Mouse (Mus musculus) midbrain, embryonic 11.5 days (tissue): ENCODE results near the gene Rpain. TPM values are rescaled to one million over a fixed set of nuclear protein-coding genes. Genes with fewer than 3 reads are reported as not detected.

ENCODE experiments used
- ATAC-seq: fragments of 200-750 bp; cut with Nextera tagmentation; 2 replicates; pipeline ENCODE4 v1.8.0; 2017; ENCODE audit warnings: moderate TSS enrichment, moderate library complexity; ENCODE audit not compliant: low FRiP score
- DNase-seq: peaks from one replicate; pipeline ENCODE4 v3.0.0; 2015; ENCODE audit warnings: low spot score; ENCODE audit errors: missing footprints
- H3K27ac ChIP-seq: fragments of 300-500 bp; sonication (generic); 2 replicates; pipeline ENCODE4 v1.5.1; 2014; ENCODE audit warnings: low read depth, low read length
- H3K27me3 ChIP-seq: fragments of 300-500 bp; sonication (generic); 2 replicates; pipeline ENCODE4 v1.6.1; 2014; ENCODE audit warnings: mild to moderate bottlenecking, low read length, moderate library complexity, mixed read lengths; ENCODE audit not compliant: control insufficient read depth, insufficient read depth
- H3K36me3 ChIP-seq: fragments of 300-500 bp; sonication (generic); 2 replicates; pipeline ENCODE4 v1.6.1; 2014; ENCODE audit warnings: mild to moderate bottlenecking, low read length, moderate library complexity, mixed read lengths; ENCODE audit not compliant: control insufficient read depth, insufficient read depth
- H3K4me1 ChIP-seq: fragments of 300-500 bp; sonication (generic); 2 replicates; pipeline ENCODE4 v1.6.1; 2014; ENCODE audit warnings: low read length; ENCODE audit not compliant: control insufficient read depth, insufficient read depth
- H3K4me2 ChIP-seq: fragments of 300-500 bp; sonication (generic); 2 replicates; pipeline ENCODE4 v1.6.1; 2014; ENCODE audit warnings: mild to moderate bottlenecking, moderate library complexity
- H3K4me3 ChIP-seq: fragments of 300-500 bp; sonication (generic); 2 replicates; pipeline ENCODE4 v1.5.1; 2014; ENCODE audit warnings: low read depth, low read length
- H3K9ac ChIP-seq: fragments of 300-500 bp; sonication (generic); 2 replicates; pipeline ENCODE4 v1.6.1; 2014; ENCODE audit warnings: low read length
- H3K9me3 ChIP-seq: fragments of 300-500 bp; sonication (generic); 2 replicates; pipeline ENCODE4 v1.6.1; 2016; ENCODE audit warnings: low read length; ENCODE audit not compliant: control insufficient read depth
- WGBS: fragments of 180-500 bp; shearing (Covaris S2); extraction: QIAGEN DNeasy Blood & Tissue Kit; methylation state at CpG from one replicate; pipeline ENCODE4 v1.1.7; 2014; 5-methylcytosine and 5-hydroxymethylcytosine counted together
- polyA plus RNA-seq: library from polyadenylated mRNA; unstranded; fragments of >200 nt; fragmentation: Nextera tagmentation; extraction: Ambion mirVana; gene quantifications from 2 replicates; pipeline ENCODE4 v1.2.1, GENCODE M21; 2014

The Rpain gene
- polyA plus RNA-seq = 74.3 and 81.7 TPM in 2 replicates

DNA sequence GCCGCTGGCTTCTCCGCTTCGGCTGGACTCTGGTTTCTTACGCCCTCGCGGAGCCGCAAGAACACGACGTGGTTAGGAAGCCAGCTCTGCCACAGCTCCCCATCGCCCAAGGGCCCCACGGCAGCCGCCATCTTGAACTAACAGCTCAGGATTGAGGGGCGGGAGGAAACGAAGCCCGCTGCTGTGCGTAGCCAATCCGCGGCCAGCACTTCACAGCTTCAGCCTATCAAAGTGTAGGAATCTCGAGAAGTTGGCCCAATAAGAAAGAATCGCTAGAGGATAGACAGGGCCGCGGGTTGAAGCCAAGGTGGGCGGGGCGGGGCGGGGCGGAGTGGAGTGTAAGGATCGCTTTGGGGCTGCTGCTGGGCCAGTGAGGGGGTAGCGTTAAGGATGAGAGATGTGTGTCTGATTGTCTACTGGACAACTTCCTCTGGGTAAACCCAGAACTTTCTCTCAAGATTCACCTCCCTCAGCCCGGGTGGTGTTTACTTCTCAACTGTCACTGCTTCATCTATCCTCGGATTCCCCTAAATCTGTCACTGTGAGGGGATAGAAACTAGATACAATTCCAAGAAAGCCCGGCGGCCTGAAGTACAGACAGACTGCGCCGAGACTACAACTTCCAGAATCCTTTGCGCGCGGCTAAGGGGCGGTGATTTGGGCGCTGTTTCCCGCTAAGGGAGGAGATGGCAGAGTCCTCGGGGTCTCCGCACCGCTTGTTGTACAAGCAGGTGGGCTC, at the start of gene Rpain, which contains the start of gene Nup88:
Rpain (plus strand) TSS at position 393 of the 739 bp plus-strand sequence.
Nup88 (minus strand) TSS at position 153 of the 739 bp plus-strand sequence.
- Histone ChIP-seq H3K27ac (peak within 1 kb of the TSS; percentile 80), H3K36me3 (peaks cover 12% of the 10 kb centered on the region), H3K9me3 (no peaks in the 10 kb centered on the region), H3K27me3 (no peaks in the 10 kb centered on the region), H3K4me3 (peak within 1 kb of the TSS; percentile 90), H3K9ac (peak within 1 kb of the TSS; percentile 88), H3K4me1 (peaks cover 12% of the 10 kb centered on the region), H3K4me2 (peak within 1 kb of the TSS; percentile 90)
- ATAC-seq = peak; percentile 98
- DNase-seq = peak; percentile 99
- under 1% methylated on average over 43 of the region's 43 CpGs for whole genome bisulfite sequencing

DNA sequence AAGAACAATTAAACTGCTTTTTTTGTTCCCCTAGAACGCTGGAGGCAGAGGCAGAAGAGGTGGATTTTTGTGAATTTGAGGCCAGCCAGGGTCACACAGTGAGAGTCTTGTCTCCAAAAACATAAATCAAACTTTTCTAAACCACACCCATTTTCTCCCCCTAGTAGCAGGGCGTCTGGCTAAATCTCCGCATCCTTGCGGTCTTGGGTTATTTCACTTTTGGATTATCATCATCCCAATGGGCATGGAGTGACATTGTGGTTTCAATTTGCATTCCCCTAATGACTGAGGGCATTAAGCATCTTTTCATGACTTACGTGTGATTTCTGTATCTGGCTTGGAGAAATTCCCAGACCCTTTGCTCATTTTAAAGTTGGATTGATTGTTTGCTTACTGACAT, 38.6 kb upstream of the Rpain start:
- Histone ChIP-seq H3K4me3 (no peak overlapping the region), H3K36me3 (peaks cover 5% of the 10 kb centered on the region; the same call in 1 of the 2 replicates), H3K27me3 (no peaks in the 10 kb centered on the region), H3K9me3 (no peaks in the 10 kb centered on the region), H3K9ac (no peak overlapping the region), H3K4me2 (no peak overlapping the region), H3K4me1 (no peaks in the 10 kb centered on the region), H3K27ac (no peak overlapping the region)
- 94% methylated on average over 5 of the region's 5 CpGs for WGBS
- DNase-seq (no peak), ATAC-seq (no peak)

DNA sequence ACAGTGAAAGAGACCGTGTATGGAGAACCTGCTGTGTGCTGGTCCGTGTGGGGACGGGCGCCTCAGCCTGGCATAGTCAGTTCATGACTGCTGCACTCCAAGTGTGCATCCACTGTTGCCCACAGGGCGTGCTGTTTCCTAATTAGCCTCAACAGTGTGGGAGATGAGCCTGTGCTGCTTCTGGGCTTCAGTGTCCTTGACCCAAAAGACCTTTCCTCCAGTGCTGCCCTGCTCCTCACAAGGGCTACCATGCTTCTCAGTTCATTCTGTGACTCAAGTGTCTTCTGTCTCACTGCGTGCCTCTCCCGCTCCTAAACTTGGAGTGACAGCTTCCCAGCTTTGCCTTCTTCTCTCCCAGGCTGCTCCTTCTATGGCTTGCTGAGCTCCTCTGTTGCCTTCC, 34.7 kb upstream of the Rpain start:
- Histone ChIP-seq H3K27me3 (no peaks in the 10 kb centered on the region), H3K4me2 (no peak overlapping the region), H3K9me3 (no peaks in the 10 kb centered on the region), H3K36me3 (peaks cover 5% of the 10 kb centered on the region; the same call in 1 of the 2 replicates), H3K4me3 (no peak overlapping the region), H3K4me1 (no peaks in the 10 kb centered on the region), H3K27ac (no peak overlapping the region), H3K9ac (no peak overlapping the region)
- ATAC-seq (no peak), DNase-seq (no peak)
- WGBS = 96% methylated on average over 7 of the region's 7 CpGs

DNA sequence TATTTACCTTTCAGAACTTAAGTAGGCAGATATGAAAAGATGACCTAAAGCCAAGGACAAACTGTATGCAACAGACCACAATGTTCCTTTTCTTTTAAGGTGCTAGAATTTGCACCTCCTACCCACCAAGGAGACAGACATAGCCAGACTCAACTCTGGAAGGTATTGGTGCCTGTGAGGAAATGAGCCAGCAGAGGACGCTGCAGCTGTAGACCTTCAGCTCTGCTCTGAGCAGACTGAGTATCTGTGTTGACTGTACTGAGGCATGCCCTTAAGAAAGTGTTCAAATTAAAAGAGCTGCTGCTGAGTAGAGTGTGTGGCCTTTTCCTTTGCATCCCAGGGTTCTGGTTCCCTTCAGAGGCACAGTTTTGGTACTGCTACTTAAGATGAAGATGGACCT, 27.4 kb upstream of the Rpain start:
- no peaks in the 10 kb centered on the region for H3K9me3 ChIP-seq
- H3K27ac ChIP-seq = no peak overlapping the region
- DNase-seq (peak; percentile 72), ATAC-seq (no peak)
- no peaks in the 10 kb centered on the region for H3K27me3 ChIP-seq
- no peaks in the 10 kb centered on the region for H3K4me1 ChIP-seq
- no peak overlapping the region for H3K4me2 ChIP-seq
- no peak overlapping the region for H3K4me3 ChIP-seq
- peaks cover 29% of the 10 kb centered on the region for H3K36me3 ChIP-seq
- H3K9ac ChIP-seq = no peak overlapping the region
- 94% methylated on average over 1 of the region's 1 CpGs for WGBS

DNA sequence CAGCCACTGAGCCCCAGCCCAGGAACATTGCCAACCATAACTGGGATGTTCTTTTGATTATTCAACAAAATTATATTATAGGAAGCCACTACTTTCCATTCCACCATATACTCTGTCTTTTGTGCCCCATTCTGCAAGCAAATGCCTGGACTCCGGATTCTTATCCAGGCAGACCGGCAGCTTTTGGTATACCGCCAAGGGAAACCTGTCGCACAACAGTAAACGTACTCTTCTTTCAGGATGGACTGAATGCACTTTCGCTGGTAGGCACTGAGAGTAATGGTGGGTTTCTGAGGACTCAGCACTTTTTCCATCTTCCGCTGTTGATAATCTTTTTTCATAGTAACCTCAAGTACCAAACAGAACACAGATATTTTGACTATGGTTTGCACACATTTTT, 26.4 kb upstream of the Rpain start:
- H3K27me3 ChIP-seq = no peaks in the 10 kb centered on the region
- WGBS = 97% methylated on average over 7 of the region's 7 CpGs
- no peak overlapping the region for H3K4me3 ChIP-seq
- H3K27ac ChIP-seq = no peak overlapping the region
- H3K9me3 ChIP-seq = no peaks in the 10 kb centered on the region
- H3K4me2 ChIP-seq = no peak overlapping the region
- H3K4me1 ChIP-seq = no peaks in the 10 kb centered on the region
- H3K9ac ChIP-seq = no peak overlapping the region
- no peak for DNase-seq
- ATAC-seq = no peak
- H3K36me3 ChIP-seq = peaks cover 30% of the 10 kb centered on the region

DNA sequence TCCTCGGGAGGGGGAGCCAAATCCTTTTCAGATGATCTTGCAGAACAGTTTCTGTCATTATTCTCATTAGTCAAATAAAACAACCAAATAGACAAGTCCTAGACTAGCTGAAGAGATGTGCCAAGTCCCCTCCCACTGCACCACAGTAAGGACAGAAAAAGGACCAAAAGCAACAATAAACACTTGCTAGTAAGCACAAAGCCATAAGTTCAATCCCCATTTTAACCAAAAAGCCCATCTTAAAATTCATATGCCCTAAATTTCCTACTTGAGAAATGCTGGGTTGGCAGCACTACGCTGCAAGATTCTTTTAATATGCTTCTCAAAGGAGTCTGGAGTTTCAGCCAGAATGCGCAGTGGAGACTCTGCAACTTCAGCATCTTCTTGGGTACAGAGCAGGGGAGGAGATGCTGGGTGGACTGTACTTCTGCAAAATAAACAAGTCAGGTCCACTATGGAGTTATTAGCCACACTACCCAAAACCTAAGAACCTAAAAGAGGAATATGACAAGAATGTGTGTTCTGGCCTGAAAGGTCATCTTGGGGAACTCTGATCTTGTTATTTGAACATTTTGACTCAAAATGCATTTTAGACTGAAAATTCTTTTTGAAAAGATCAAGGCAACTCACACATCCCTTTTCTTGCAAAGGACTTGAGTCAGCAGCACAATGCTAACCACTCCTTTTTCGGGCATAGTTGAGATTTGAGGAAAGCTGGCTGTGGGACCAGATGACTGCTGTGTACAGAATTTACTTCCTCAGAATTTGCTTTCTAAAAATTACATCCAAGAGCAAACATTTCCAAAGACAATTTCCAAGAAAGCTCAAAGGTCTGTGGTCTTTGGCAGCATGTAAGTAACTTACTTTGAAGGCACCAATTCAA, 24.8 kb upstream of the Rpain start:
- no peak overlapping the region for H3K4me3 ChIP-seq
- no peak overlapping the region for H3K4me2 ChIP-seq
- peaks cover 33% of the 10 kb centered on the region for H3K36me3 ChIP-seq
- DNase-seq (peak; percentile 78), ATAC-seq (no peak)
- H3K27ac ChIP-seq = no peak overlapping the region
- WGBS = 92% methylated on average over 4 of the region's 4 CpGs
- no peaks in the 10 kb centered on the region for H3K9me3 ChIP-seq
- no peaks in the 10 kb centered on the region for H3K4me1 ChIP-seq
- no peaks in the 10 kb centered on the region for H3K27me3 ChIP-seq
- H3K9ac ChIP-seq = no peak overlapping the region

DNA sequence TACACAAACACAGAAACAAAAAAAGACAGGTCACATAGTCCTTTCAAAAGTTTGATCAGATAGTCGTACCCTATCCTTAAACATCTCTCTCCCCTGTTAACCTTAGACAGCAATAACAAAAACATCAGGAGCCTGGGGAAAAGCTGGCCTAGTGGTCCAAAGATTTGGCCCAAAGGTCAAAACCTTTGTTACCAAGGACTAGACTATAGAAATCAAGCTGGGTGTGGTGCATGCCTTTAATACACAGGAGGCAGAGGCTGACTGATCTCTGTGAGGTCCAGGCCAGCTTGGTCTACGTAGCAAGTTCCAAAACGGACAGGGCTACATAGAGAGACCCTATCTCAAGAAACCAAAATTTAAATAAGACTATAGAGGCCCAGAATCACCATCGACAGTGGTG, 15.3 kb upstream of the Rpain start:
- Histone ChIP-seq H3K4me3 (no peak overlapping the region), H3K4me2 (no peak overlapping the region), H3K36me3 (peaks cover 27% of the 10 kb centered on the region; the same call in 1 of the 2 replicates), H3K27ac (no peak overlapping the region), H3K9me3 (no peaks in the 10 kb centered on the region), H3K9ac (no peak overlapping the region), H3K4me1 (no peaks in the 10 kb centered on the region), H3K27me3 (no peaks in the 10 kb centered on the region)
- 91% methylated on average over 4 of the region's 4 CpGs for WGBS
- DNase-seq (no peak), ATAC-seq (no peak)

DNA sequence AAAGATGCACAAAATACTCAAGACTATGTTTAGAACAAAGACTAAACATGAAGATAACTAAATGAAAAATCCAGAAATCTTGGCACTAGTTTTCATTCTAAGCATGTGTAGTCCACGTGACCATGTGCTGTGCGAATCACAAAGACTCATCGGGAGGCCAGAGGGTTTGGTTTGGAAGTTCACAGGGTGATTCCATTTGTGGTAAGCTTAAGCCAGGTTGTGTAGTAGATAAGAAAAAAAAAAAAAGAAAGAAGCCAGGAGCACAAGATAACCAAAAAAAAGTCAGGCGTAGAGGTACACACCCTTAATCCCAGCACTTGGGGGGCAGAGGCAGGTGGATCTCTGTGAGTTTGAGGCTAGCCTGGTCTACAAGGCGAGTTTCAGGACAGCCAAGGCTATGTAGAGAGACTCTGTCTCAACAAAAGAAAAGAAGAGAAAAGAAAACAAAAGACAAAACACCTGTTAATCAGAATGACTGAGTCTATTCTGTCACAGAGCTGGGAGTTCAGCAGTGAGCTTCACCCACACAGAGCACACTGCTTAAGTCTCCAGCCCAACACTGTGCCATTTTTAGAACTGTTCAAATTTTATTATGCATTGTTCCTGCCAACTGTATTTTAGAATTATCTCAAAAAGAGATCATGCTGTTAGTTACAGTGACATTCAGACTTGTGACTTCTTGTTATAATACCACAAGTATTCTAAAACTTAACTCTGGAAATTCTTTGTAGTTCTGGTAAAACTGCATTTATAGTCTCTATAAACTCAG, 9.0 kb upstream of the Rpain start:
- H3K36me3 ChIP-seq = peaks cover 24% of the 10 kb centered on the region
- H3K9ac ChIP-seq = no peak overlapping the region
- 91% methylated on average over 5 of the region's 5 CpGs for WGBS

More for the DNA sequence above, 9.0 kb upstream of the Rpain start:
- no peak overlapping the region for H3K27ac ChIP-seq
- DNase-seq (no peak), ATAC-seq (no peak)
- no peak overlapping the region for H3K4me2 ChIP-seq
- H3K4me1 ChIP-seq = no peaks in the 10 kb centered on the region
- no peaks in the 10 kb centered on the region for H3K9me3 ChIP-seq
- no peak overlapping the region for H3K4me3 ChIP-seq
- no peaks in the 10 kb centered on the region for H3K27me3 ChIP-seq
